Mouse (Mus musculus) limb, embryonic 11.5 days (tissue): ENCODE data around the gene Gm12789. TPM values are rescaled to one million over a fixed set of nuclear protein-coding genes. Genes with fewer than 3 reads are reported as not detected.

ENCODE experiments used
- polyA plus RNA-seq: library from polyadenylated mRNA; unstranded; fragments of >200 nt; fragmentation: Nextera tagmentation; extraction: Ambion mirVana; gene quantifications from 2 replicates; pipeline ENCODE4 v1.2.1, GENCODE M21; 2014

Gm12789 gene
- polyA plus RNA-seq, 1 experiment from 2014 or later: not detected

Other genes starting within 250 kb of the Gm12789 start
- gene B020004J07Rik, start 142.6 kb upstream of the Gm12789 start, polyA plus RNA-seq: not detected in 2 replicates
- gene C130073F10Rik, start 92.8 kb upstream of the Gm12789 start, polyA plus RNA-seq: not detected in 2 replicates
- gene Gm12800, start 77.5 kb upstream of the Gm12789 start, polyA plus RNA-seq: not detected in 2 replicates
- gene Gm12794, start 46.2 kb upstream of the Gm12789 start, polyA plus RNA-seq: not detected in 2 replicates
- gene Gm12790, start 5.6 kb upstream of the Gm12789 start, polyA plus RNA-seq: not detected in 2 replicates
- 6.8 and 9.4 TPM in 2 replicates for gene Pde4b, start 100.9 kb downstream of the Gm12789 start, polyA plus RNA-seq